Mouse (Mus musculus) megakaryocyte, embryonic 14.5 days (primary cell): ENCODE measurements around the gene Unc5c.

Source experiments
- FLI1 ChIP-seq: IDR thresholded peaks from 2 replicates; pipeline ENCODE4 v1.6.1; 2012; ENCODE audit warnings: low read length, inconsistent platforms, mixed read lengths
- GATA1 ChIP-seq: IDR thresholded peaks from 3 replicates; pipeline ENCODE4 v1.6.1; 2012; ENCODE audit warnings: mixed read lengths, low read length, inconsistent platforms, borderline replicate concordance

DNA sequence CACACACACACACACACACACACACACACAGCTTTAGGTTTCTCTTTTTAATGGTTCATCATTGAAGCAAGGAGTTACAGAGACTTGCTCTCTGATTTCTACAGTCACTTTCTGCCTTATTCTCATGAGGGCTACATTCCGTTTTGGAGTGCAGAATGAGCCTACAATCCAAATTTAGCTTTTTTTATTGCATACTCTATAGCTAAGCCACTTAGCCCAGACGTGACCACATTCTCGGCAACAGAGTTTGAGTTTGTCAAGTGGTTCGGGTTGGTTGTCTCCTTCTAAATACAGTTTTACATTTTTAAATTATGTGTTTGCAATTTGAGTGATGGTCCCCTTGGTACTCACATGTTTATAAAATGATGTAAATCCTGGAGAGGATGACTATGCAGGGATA, 20.2 kb downstream of the Unc5c start:
- TF ChIP-seq GATA1 (no peak), FLI1 (no peak)
